Mouse (Mus musculus) spleen, postnatal 10 days (tissue): Measurements from ENCODE around the gene Wasf3.
A peak's percentile ranks its signal among the peaks of the same experiment; 100 is the strongest.

Experiments used
- DNase-seq, 2 experiments: peaks; one replicate each; pipeline ENCODE4 v3.0.0; 2021 to 2022; ENCODE audit warnings: low spot score in 2 of 2

Wasf3 gene

GRCm38 (mm10) chr5:146384935-146385591 is at the start of gene Wasf3:
Gene Wasf3, plus strand, starts transcription at chr5:146384985.
- no peak for DNase-seq

GRCm38 (mm10) chr5:146338064-146338463 is 46.7 kb upstream of the Wasf3 start:
- no peak for DNase-seq

- no peak for DNase-seq
Measured at GRCm38 (mm10) chr5:146340037-146340436, 44.7 kb upstream of the Wasf3 start.

GRCm38 (mm10) chr5:146344911-146345686 is 39.7 kb upstream of the Wasf3 start:
- DNase-seq: no peak

- no peak for DNase-seq
Measured at GRCm38 (mm10) chr5:146347081-146347480, 37.7 kb upstream of the Wasf3 start.

GRCm38 (mm10) chr5:146349183-146349582 is 35.6 kb upstream of the Wasf3 start:
- DNase-seq: no peak

- DNase-seq: no peak
Measured at GRCm38 (mm10) chr5:146350784-146351183, 34.0 kb upstream of the Wasf3 start.

GRCm38 (mm10) chr5:146352006-146352405 is 32.8 kb upstream of the Wasf3 start:
- no peak for DNase-seq

- DNase-seq: no peak
Measured at GRCm38 (mm10) chr5:146360386-146360785, 24.4 kb upstream of the Wasf3 start.

GRCm38 (mm10) chr5:146362711-146363110 is 22.1 kb upstream of the Wasf3 start:
- DNase-seq: no peak

GRCm38 (mm10) chr5:146368356-146368755 is 16.4 kb upstream of the Wasf3 start:
- DNase-seq: no peak

GRCm38 (mm10) chr5:146368971-146369370 is 15.8 kb upstream of the Wasf3 start:
- no peak for DNase-seq

GRCm38 (mm10) chr5:146370794-146371193 is 14.0 kb upstream of the Wasf3 start:
- DNase-seq: no peak

- DNase-seq: no peak
Measured at GRCm38 (mm10) chr5:146373238-146373637, 11.5 kb upstream of the Wasf3 start.

GRCm38 (mm10) chr5:146376601-146377000 is 8.2 kb upstream of the Wasf3 start:
- peak; percentile 8 to 45 for DNase-seq

GRCm38 (mm10) chr5:146380041-146380440 is 4.7 kb upstream of the Wasf3 start:
- DNase-seq: no peak

GRCm38 (mm10) chr5:146382268-146382667 is 2.5 kb upstream of the Wasf3 start:
- DNase-seq: no peak

GRCm38 (mm10) chr5:146383401-146383800 is 1.4 kb upstream of the Wasf3 start:
- no peak for DNase-seq

GRCm38 (mm10) chr5:146385989-146386388 is 1.2 kb downstream of the Wasf3 start:
- DNase-seq: no peak

- DNase-seq: no peak
Measured at GRCm38 (mm10) chr5:146386906-146387305, 2.1 kb downstream of the Wasf3 start.

- DNase-seq: no peak
Measured at GRCm38 (mm10) chr5:146394563-146394962, 9.8 kb downstream of the Wasf3 start.

- no peak for DNase-seq
Measured at GRCm38 (mm10) chr5:146397253-146397652, 12.5 kb downstream of the Wasf3 start.

- no peak for DNase-seq
Measured at GRCm38 (mm10) chr5:146398386-146399115, 13.8 kb downstream of the Wasf3 start.
